Mouse (Mus musculus): ENCODE measurements at regions not wholly inside any gene's neighbourhood (a gene's known extent, or its start where the extent isn't known, plus 50 kb on each side); places are given as distances from the start of the nearest gene placed in this dataset.

GRCm38 (mm10) chr16:76655106-76655505 is 281.5 kb upstream of the Nrip1 start:
- no peak for TF ChIP-seq POLR2A (IDR thresholded peaks at IDR 0.05; ENCODE audit: borderline replicate concordance, insufficient read depth, low read length)
- TF ChIP-seq CTCF (IDR thresholded peaks at IDR 0.05; ENCODE audit: borderline replicate concordance, insufficient read depth, low read depth, low read length) = no peak

Data from cerebellum, adult 2 months (tissue).